Mouse (Mus musculus) spleen, adult 2 months (tissue): ENCODE measurements at regions not wholly inside any gene's neighbourhood (a gene's known extent, or its start where the extent isn't known, plus 50 kb on each side); places are given as distances from the start of the nearest gene placed in this dataset.

Source experiments
- CTCF ChIP-seq: fragments of 200-500 bp; IDR thresholded peaks from 2 replicates; pipeline ENCODE4 v1.5.1; 2011; ENCODE audit warnings: mild to moderate bottlenecking, inconsistent platforms; ENCODE audit not compliant: insufficient read depth, insufficient read length, insufficient replicate concordance; ENCODE audit errors: extremely low read depth
- POLR2A ChIP-seq: fragments of 200-500 bp; IDR thresholded peaks from 2 replicates; pipeline ENCODE4 v1.6.1; 2011; ENCODE audit warnings: low read depth, low read length, inconsistent platforms

- TF ChIP-seq CTCF (no peak), POLR2A (no peak)
Observed at GRCm38 (mm10) chr7:36352761-36353160, 345.2 kb upstream of the Tshz3 start.
